Mouse (Mus musculus) thymus, adult 2 months (tissue): Measurements from ENCODE around the gene Lrrk1.

ENCODE experiments used
- CTCF ChIP-seq: fragments of 200-500 bp; IDR thresholded peaks from 2 replicates; pipeline ENCODE4 v1.5.1; 2012; ENCODE audit warnings: mild to moderate bottlenecking, control low read depth, low read length, moderate library complexity, borderline replicate concordance; ENCODE audit not compliant: control insufficient read depth, poor library complexity, insufficient read depth; ENCODE audit errors: extremely low read depth
- POLR2A ChIP-seq: fragments of 200-500 bp; IDR thresholded peaks from 2 replicates; pipeline ENCODE4 v1.6.1; 2012; ENCODE audit warnings: mild to moderate bottlenecking, low read length, control low read depth, moderate library complexity; ENCODE audit not compliant: control insufficient read depth, poor library complexity, insufficient read depth; ENCODE audit errors: extremely low read depth

GRCm38 (mm10) chr7:66373391-66373790 is 14.8 kb downstream of the Lrrk1 start:
- no peak for TF ChIP-seq CTCF
- no peak for TF ChIP-seq POLR2A
